Mouse (Mus musculus) stomach, embryonic 14.5 days (tissue): ENCODE data around the gene Cbwd1. TPM values are rescaled to one million over a fixed set of nuclear protein-coding genes. Genes with fewer than 3 reads are reported as not detected.

Source experiments
- ATAC-seq: fragments of 200-750 bp; cut with Nextera tagmentation; 2 replicates; pipeline ENCODE4 v1.8.0; 2017; ENCODE audit warnings: low read depth, moderate TSS enrichment; ENCODE audit not compliant: insufficient number of reproducible peaks, insufficient read depth, low FRiP score
- H3K27ac ChIP-seq: fragments of 300-500 bp; sonication (generic); 2 replicates; pipeline ENCODE4 v1.5.1; 2014; ENCODE audit warnings: mild to moderate bottlenecking, low read length, moderate library complexity, mixed read lengths
- H3K27me3 ChIP-seq: fragments of 300-500 bp; sonication (generic); 2 replicates; pipeline ENCODE4 v1.6.1; 2014; ENCODE audit warnings: low read length, control low read depth, mixed read lengths; ENCODE audit not compliant: control insufficient read depth, insufficient read depth
- H3K36me3 ChIP-seq: fragments of 300-500 bp; sonication (generic); 2 replicates; pipeline ENCODE4 v1.6.1; 2014; ENCODE audit warnings: mild to moderate bottlenecking, control low read depth, low read length, moderate library complexity, mixed read lengths; ENCODE audit not compliant: control insufficient read depth, insufficient read depth
- H3K4me1 ChIP-seq: fragments of 300-500 bp; sonication (generic); 2 replicates; pipeline ENCODE4 v1.6.1; 2014; ENCODE audit warnings: low read length, control low read depth, mixed read lengths; ENCODE audit not compliant: control insufficient read depth, insufficient read depth
- H3K4me2 ChIP-seq: fragments of 300-500 bp; sonication (generic); replicated peaks from 2 replicates; pipeline ENCODE4 v1.6.1; 2014; ENCODE audit warnings: low read depth, low read length, control low read depth
- H3K4me3 ChIP-seq: fragments of 300-500 bp; sonication (generic); 2 replicates; pipeline ENCODE4 v1.5.1; 2014; ENCODE audit warnings: low read depth, low read length, control low read depth
- H3K9ac ChIP-seq: fragments of 300-500 bp; sonication (generic); replicated peaks from 2 replicates; pipeline ENCODE4 v1.6.1; 2014; ENCODE audit warnings: low read depth, mild to moderate bottlenecking, control low read depth, low read length, moderate library complexity, mixed read lengths
- H3K9me3 ChIP-seq: fragments of 300-500 bp; sonication (generic); 2 replicates; pipeline ENCODE4 v1.6.1; 2016; ENCODE audit warnings: low read depth, low read length, control low read depth; ENCODE audit not compliant: control insufficient read depth
- WGBS: fragments of 180-500 bp; shearing (Covaris S2); extraction: QIAGEN DNeasy Blood & Tissue Kit; methylation state at CpG from one replicate; pipeline ENCODE4 v1.1.7; 2014; 5-methylcytosine and 5-hydroxymethylcytosine counted together
- polyA plus RNA-seq: library from polyadenylated mRNA; unstranded; fragments of >200 nt; fragmentation: Nextera tagmentation; extraction: Ambion mirVana; gene quantifications from 2 replicates; pipeline ENCODE4 v1.2.1, GENCODE M21; 2014

The Cbwd1 gene
- polyA plus RNA-seq, 1 experiment from 2014 or later, result 23.0 TPM

GRCm38 (mm10) chr19:24983857-24984498 lies 22.6 kb upstream of the Cbwd1 start:
- H3K4me3 ChIP-seq, result no peak overlapping the region
- H3K36me3 ChIP-seq, result no peaks in the 10 kb centered on the region
- H3K27ac ChIP-seq, result no peak overlapping the region
- WGBS, result 62% methylated on average over 7 of the region's 7 CpGs
- H3K27me3 ChIP-seq, result no peaks in the 10 kb centered on the region
- no peaks in the 10 kb centered on the region for H3K4me1 ChIP-seq
- no peaks in the 10 kb centered on the region for H3K9me3 ChIP-seq
- H3K9ac ChIP-seq, result no peak overlapping the region
- ATAC-seq, result no peak
- no peak overlapping the region for H3K4me2 ChIP-seq

GRCm38 (mm10) chr19:24983050-24983449 lies 21.6 kb upstream of the Cbwd1 start:
- Histone ChIP-seq H3K4me2 (no peak overlapping the region), H3K27me3 (no peaks in the 10 kb centered on the region), H3K4me1 (no peaks in the 10 kb centered on the region), H3K9ac (no peak overlapping the region), H3K4me3 (no peak overlapping the region), H3K9me3 (no peaks in the 10 kb centered on the region), H3K27ac (no peak overlapping the region), H3K36me3 (no peaks in the 10 kb centered on the region)
- ATAC-seq, result no peak
- WGBS, result 77% methylated on average over 4 of the region's 4 CpGs

GRCm38 (mm10) chr19:24981294-24981693 lies 19.9 kb upstream of the Cbwd1 start:
- Histone ChIP-seq H3K27me3 (no peaks in the 10 kb centered on the region), H3K36me3 (no peaks in the 10 kb centered on the region), H3K4me2 (no peak overlapping the region), H3K4me3 (no peak overlapping the region), H3K9me3 (no peaks in the 10 kb centered on the region), H3K4me1 (no peaks in the 10 kb centered on the region), H3K9ac (no peak overlapping the region), H3K27ac (no peak overlapping the region)
- 53% methylated on average over 8 of the region's 8 CpGs for WGBS
- no peak for ATAC-seq

- 80% methylated on average over 10 of the region's 10 CpGs for WGBS
- H3K36me3 ChIP-seq, result no peaks in the 10 kb centered on the region
Measured at GRCm38 (mm10) chr19:24978852-24979842, 17.7 kb upstream of the Cbwd1 start.

GRCm38 (mm10) chr19:24977991-24978390 lies 16.6 kb upstream of the Cbwd1 start:
- Histone ChIP-seq H3K36me3 (no peaks in the 10 kb centered on the region), H3K27me3 (no peaks in the 10 kb centered on the region), H3K9ac (no peak overlapping the region), H3K27ac (no peak overlapping the region), H3K4me2 (no peak overlapping the region), H3K9me3 (no peaks in the 10 kb centered on the region), H3K4me3 (no peak overlapping the region), H3K4me1 (no peaks in the 10 kb centered on the region)
- no peak for ATAC-seq
- 60% methylated on average over 11 of the region's 11 CpGs for WGBS

More at GRCm38 (mm10) chr19:24978852-24979842, 17.7 kb upstream of the Cbwd1 start:
- no peaks in the 10 kb centered on the region for H3K4me1 ChIP-seq
- H3K27ac ChIP-seq, result no peak overlapping the region
- no peak for ATAC-seq
- no peak overlapping the region for H3K9ac ChIP-seq
- H3K4me3 ChIP-seq, result no peak overlapping the region
- no peaks in the 10 kb centered on the region for H3K9me3 ChIP-seq
- no peaks in the 10 kb centered on the region for H3K27me3 ChIP-seq
- H3K4me2 ChIP-seq, result no peak overlapping the region

GRCm38 (mm10) chr19:24972701-24973390 lies 11.4 kb upstream of the Cbwd1 start:
- no peak overlapping the region for H3K4me3 ChIP-seq
- WGBS, result 76% methylated on average over 3 of the region's 3 CpGs
- H3K9me3 ChIP-seq, result no peaks in the 10 kb centered on the region
- no peak overlapping the region for H3K9ac ChIP-seq
- no peak overlapping the region for H3K27ac ChIP-seq
- no peaks in the 10 kb centered on the region for H3K36me3 ChIP-seq
- H3K4me1 ChIP-seq, result no peaks in the 10 kb centered on the region
- no peak overlapping the region for H3K4me2 ChIP-seq
- H3K27me3 ChIP-seq, result no peaks in the 10 kb centered on the region
- no peak for ATAC-seq

- Histone ChIP-seq H3K27me3 (no peaks in the 10 kb centered on the region), H3K4me1 (no peaks in the 10 kb centered on the region), H3K27ac (no peak overlapping the region), H3K4me3 (no peak overlapping the region), H3K4me2 (no peak overlapping the region), H3K9ac (no peak overlapping the region), H3K9me3 (no peaks in the 10 kb centered on the region), H3K36me3 (no peaks in the 10 kb centered on the region)
- WGBS, result 84% methylated on average over 7 of the region's 7 CpGs
- no peak for ATAC-seq
Measured at GRCm38 (mm10) chr19:24971307-24971706, 9.9 kb upstream of the Cbwd1 start.

GRCm38 (mm10) chr19:24966941-24967340 lies 5.5 kb upstream of the Cbwd1 start:
- Histone ChIP-seq H3K27me3 (no peaks in the 10 kb centered on the region), H3K4me2 (no peak overlapping the region), H3K9ac (no peak overlapping the region), H3K9me3 (no peaks in the 10 kb centered on the region), H3K36me3 (no peaks in the 10 kb centered on the region), H3K27ac (no peak overlapping the region), H3K4me1 (no peaks in the 10 kb centered on the region), H3K4me3 (no peak overlapping the region)
- WGBS, result 71% methylated on average over 2 of the region's 2 CpGs
- ATAC-seq, result no peak
